Mouse (Mus musculus) liver, embryonic 15.5 days (tissue): ENCODE measurements at regions not wholly inside any gene's neighbourhood (a gene's known extent, or its start where the extent isn't known, plus 50 kb on each side); places are given as distances from the start of the nearest gene placed in this dataset.

Experiments
- ATAC-seq: fragments of 200-750 bp; cut with Nextera tagmentation; 2 replicates; pipeline ENCODE4 v1.8.0; 2017; ENCODE audit warnings: moderate number of reproducible peaks, mild to moderate bottlenecking, moderate library complexity; ENCODE audit not compliant: insufficient read depth
- H3K27ac ChIP-seq: fragments of 300-500 bp; sonication (generic); replicated peaks from 2 replicates; pipeline ENCODE4 v1.5.1; 2015; ENCODE audit warnings: mild to moderate bottlenecking, inconsistent platforms
- H3K27me3 ChIP-seq: fragments of 300-500 bp; sonication (generic); 2 replicates; pipeline ENCODE4 v1.6.1; 2015; ENCODE audit warnings: mild to moderate bottlenecking, inconsistent platforms
- H3K36me3 ChIP-seq: fragments of 300-500 bp; sonication (generic); replicated peaks from 2 replicates; pipeline ENCODE4 v1.6.1; 2015; ENCODE audit warnings: moderate library complexity, mild to moderate bottlenecking, inconsistent platforms
- H3K4me1 ChIP-seq: fragments of 300-500 bp; sonication (generic); replicated peaks from 2 replicates; pipeline ENCODE4 v1.6.1; 2015; ENCODE audit warnings: inconsistent platforms
- H3K4me2 ChIP-seq: fragments of 300-500 bp; sonication (generic); 2 replicates; pipeline ENCODE4 v1.6.1; 2015; ENCODE audit warnings: moderate library complexity, mild to moderate bottlenecking, inconsistent platforms
- H3K4me3 ChIP-seq: fragments of 300-500 bp; sonication (generic); replicated peaks from 2 replicates; pipeline ENCODE4 v1.5.1; 2015; ENCODE audit warnings: mild to moderate bottlenecking, inconsistent platforms
- H3K9ac ChIP-seq: fragments of 300-500 bp; sonication (generic); 2 replicates; pipeline ENCODE4 v1.6.1; 2015; ENCODE audit warnings: moderate library complexity, mild to moderate bottlenecking, inconsistent platforms
- H3K9me3 ChIP-seq: fragments of 300-500 bp; sonication (generic); replicated peaks from 2 replicates; pipeline ENCODE4 v1.6.1; 2016; ENCODE audit warnings: inconsistent platforms
- WGBS: fragments of 180-500 bp; shearing (Covaris S2); methylation state at CpG from one replicate; pipeline ENCODE4 v1.1.7; 2015; ENCODE audit warnings: mixed read lengths; ENCODE audit not compliant: insufficient replicate concordance; 5-methylcytosine and 5-hydroxymethylcytosine counted together

- Histone ChIP-seq H3K27me3 (no peaks in the 10 kb centered on the region), H3K9me3 (no peaks in the 10 kb centered on the region), H3K9ac (no peak overlapping the region), H3K4me3 (no peak overlapping the region), H3K36me3 (no peaks in the 10 kb centered on the region), H3K4me1 (no peaks in the 10 kb centered on the region), H3K27ac (no peak overlapping the region), H3K4me2 (no peak overlapping the region)
- 67% methylated on average over 4 of the region's 4 CpGs for WGBS
- no peak for ATAC-seq
These were observed 136.6 kb upstream of the Mmadhc start for GRCm38 (mm10) chr2:50433166-50433565.

- H3K4me3 ChIP-seq, result no peak overlapping the region
- no peak overlapping the region for H3K27ac ChIP-seq
- H3K9ac ChIP-seq, result no peak overlapping the region
- WGBS, result 73% methylated on average over 3 of the region's 3 CpGs
- no peaks in the 10 kb centered on the region for H3K4me1 ChIP-seq
- no peaks in the 10 kb centered on the region for H3K27me3 ChIP-seq
- H3K36me3 ChIP-seq, result no peaks in the 10 kb centered on the region
- H3K9me3 ChIP-seq, result no peaks in the 10 kb centered on the region
- no peak for ATAC-seq
- H3K4me2 ChIP-seq, result no peak overlapping the region
These were observed 128.6 kb upstream of the Mmadhc start for GRCm38 (mm10) chr2:50425151-50425550.

- H3K9ac ChIP-seq, result no peak overlapping the region
- H3K4me1 ChIP-seq, result no peaks in the 10 kb centered on the region
- no peak overlapping the region for H3K4me2 ChIP-seq
- no peaks in the 10 kb centered on the region for H3K27me3 ChIP-seq
- H3K4me3 ChIP-seq, result no peak overlapping the region
- no peak overlapping the region for H3K27ac ChIP-seq
- H3K36me3 ChIP-seq, result no peaks in the 10 kb centered on the region
- no peak for ATAC-seq
- H3K9me3 ChIP-seq, result no peaks in the 10 kb centered on the region
- WGBS, result 35% methylated on average over 3 of the region's 3 CpGs
These were observed 123.0 kb upstream of the Mmadhc start for GRCm38 (mm10) chr2:50419648-50420047.

GRCm38 (mm10) chr2:50417643-50418042 is 121.0 kb upstream of the Mmadhc start:
- no peak overlapping the region for H3K4me3 ChIP-seq
- ATAC-seq, result no peak
- no peaks in the 10 kb centered on the region for H3K36me3 ChIP-seq
- H3K4me2 ChIP-seq, result no peak overlapping the region
- no peaks in the 10 kb centered on the region for H3K4me1 ChIP-seq
- no peaks in the 10 kb centered on the region for H3K9me3 ChIP-seq
- H3K27me3 ChIP-seq, result no peaks in the 10 kb centered on the region
- 54% methylated on average over 5 of the region's 5 CpGs for WGBS
- H3K27ac ChIP-seq, result no peak overlapping the region
- H3K9ac ChIP-seq, result no peak overlapping the region

GRCm38 (mm10) chr2:50417135-50417534 is 120.5 kb upstream of the Mmadhc start:
- no peak overlapping the region for H3K9ac ChIP-seq
- no peak overlapping the region for H3K4me2 ChIP-seq
- ATAC-seq, result no peak
- H3K27me3 ChIP-seq, result no peaks in the 10 kb centered on the region
- 68% methylated on average over 5 of the region's 5 CpGs for WGBS
- no peaks in the 10 kb centered on the region for H3K9me3 ChIP-seq
- H3K4me1 ChIP-seq, result no peaks in the 10 kb centered on the region
- H3K4me3 ChIP-seq, result no peak overlapping the region
- H3K27ac ChIP-seq, result no peak overlapping the region
- no peaks in the 10 kb centered on the region for H3K36me3 ChIP-seq

GRCm38 (mm10) chr2:50416056-50416455 is 119.5 kb upstream of the Mmadhc start:
- Histone ChIP-seq H3K27me3 (no peaks in the 10 kb centered on the region), H3K4me1 (no peaks in the 10 kb centered on the region), H3K4me2 (no peak overlapping the region), H3K4me3 (no peak overlapping the region), H3K9ac (no peak overlapping the region), H3K9me3 (no peaks in the 10 kb centered on the region), H3K36me3 (no peaks in the 10 kb centered on the region), H3K27ac (no peak overlapping the region)
- WGBS, result 59% methylated on average over 2 of the region's 2 CpGs
- ATAC-seq, result no peak

- Histone ChIP-seq H3K4me2 (no peak overlapping the region), H3K27ac (no peak overlapping the region), H3K4me3 (no peak overlapping the region), H3K9me3 (no peaks in the 10 kb centered on the region), H3K36me3 (no peaks in the 10 kb centered on the region), H3K9ac (no peak overlapping the region), H3K4me1 (no peaks in the 10 kb centered on the region), H3K27me3 (no peaks in the 10 kb centered on the region)
- WGBS, result 49% methylated on average over 4 of the region's 4 CpGs
- no peak for ATAC-seq
These were observed 109.3 kb upstream of the Mmadhc start for GRCm38 (mm10) chr2:50405932-50406331.

GRCm38 (mm10) chr2:50403106-50403505 is 106.5 kb upstream of the Mmadhc start:
- WGBS, result 55% methylated on average over 6 of the region's 6 CpGs

GRCm38 (mm10) chr2:50398576-50398975 is 102.0 kb upstream of the Mmadhc start:
- H3K4me3 ChIP-seq, result no peak overlapping the region
- H3K36me3 ChIP-seq, result no peaks in the 10 kb centered on the region
- H3K27ac ChIP-seq, result no peak overlapping the region
- no peak overlapping the region for H3K4me2 ChIP-seq
- no peak overlapping the region for H3K9ac ChIP-seq
- H3K27me3 ChIP-seq, result no peaks in the 10 kb centered on the region
- 72% methylated on average over 5 of the region's 5 CpGs for WGBS
- ATAC-seq, result no peak
- no peaks in the 10 kb centered on the region for H3K4me1 ChIP-seq
- no peaks in the 10 kb centered on the region for H3K9me3 ChIP-seq

More at GRCm38 (mm10) chr2:50403106-50403505, 106.5 kb upstream of the Mmadhc start:
- no peak for ATAC-seq
- Histone ChIP-seq H3K4me2 (no peak overlapping the region), H3K9ac (no peak overlapping the region), H3K4me1 (no peaks in the 10 kb centered on the region), H3K27me3 (no peaks in the 10 kb centered on the region), H3K27ac (no peak overlapping the region), H3K4me3 (no peak overlapping the region), H3K36me3 (no peaks in the 10 kb centered on the region), H3K9me3 (no peaks in the 10 kb centered on the region)

- no peak overlapping the region for H3K27ac ChIP-seq
- ATAC-seq, result no peak
- no peak overlapping the region for H3K4me2 ChIP-seq
- no peak overlapping the region for H3K9ac ChIP-seq
- no peaks in the 10 kb centered on the region for H3K9me3 ChIP-seq
- WGBS, result 67% methylated on average over 16 of the region's 16 CpGs
- H3K4me1 ChIP-seq, result no peaks in the 10 kb centered on the region
- H3K36me3 ChIP-seq, result no peaks in the 10 kb centered on the region
- no peak overlapping the region for H3K4me3 ChIP-seq
- H3K27me3 ChIP-seq, result no peaks in the 10 kb centered on the region
These were observed 81.2 kb upstream of the Mmadhc start for GRCm38 (mm10) chr2:50377609-50378413.

- no peaks in the 10 kb centered on the region for H3K36me3 ChIP-seq
- H3K4me2 ChIP-seq, result no peak overlapping the region
- WGBS, result 71% methylated on average over 2 of the region's 2 CpGs
- no peak overlapping the region for H3K4me3 ChIP-seq
- H3K27me3 ChIP-seq, result no peaks in the 10 kb centered on the region
- no peak for ATAC-seq
- no peak overlapping the region for H3K9ac ChIP-seq
- H3K9me3 ChIP-seq, result no peaks in the 10 kb centered on the region
- H3K4me1 ChIP-seq, result no peaks in the 10 kb centered on the region
- no peak overlapping the region for H3K27ac ChIP-seq
These were observed 77.0 kb upstream of the Mmadhc start for GRCm38 (mm10) chr2:50373626-50374025.

GRCm38 (mm10) chr2:50373006-50373405 is 76.4 kb upstream of the Mmadhc start:
- H3K36me3 ChIP-seq, result no peaks in the 10 kb centered on the region
- no peak overlapping the region for H3K4me3 ChIP-seq
- H3K27ac ChIP-seq, result no peak overlapping the region
- ATAC-seq, result no peak
- H3K27me3 ChIP-seq, result no peaks in the 10 kb centered on the region
- 68% methylated on average over 7 of the region's 7 CpGs for WGBS
- no peak overlapping the region for H3K9ac ChIP-seq
- H3K9me3 ChIP-seq, result no peaks in the 10 kb centered on the region
- no peak overlapping the region for H3K4me2 ChIP-seq
- no peaks in the 10 kb centered on the region for H3K4me1 ChIP-seq
